Mouse (Mus musculus): ENCODE results near the gene Olfr275.
"Not testable (repeated sequence)": the region's sequence is repeated elsewhere in the genome, so short reads cannot be mapped to it uniquely, and the experiment has no call there.

Gene Olfr275

GRCm38 (mm10) chr4:52814304-52814703, at the start of gene Olfr275:
Gene Olfr275, plus strand, starts transcription at chr4:52814604.
- no peak for DNase-seq (ENCODE audit: low spot score in 2 of 2)

GRCm38 (mm10) chr4:52765612-52766011, 48.8 kb upstream of the Olfr275 start:
- DNase-seq (ENCODE audit: low spot score in 2 of 2) = no peak

GRCm38 (mm10) chr4:52772186-52772585, 42.2 kb upstream of the Olfr275 start:
- no peak for DNase-seq (ENCODE audit: low spot score in 2 of 2)

DNA sequence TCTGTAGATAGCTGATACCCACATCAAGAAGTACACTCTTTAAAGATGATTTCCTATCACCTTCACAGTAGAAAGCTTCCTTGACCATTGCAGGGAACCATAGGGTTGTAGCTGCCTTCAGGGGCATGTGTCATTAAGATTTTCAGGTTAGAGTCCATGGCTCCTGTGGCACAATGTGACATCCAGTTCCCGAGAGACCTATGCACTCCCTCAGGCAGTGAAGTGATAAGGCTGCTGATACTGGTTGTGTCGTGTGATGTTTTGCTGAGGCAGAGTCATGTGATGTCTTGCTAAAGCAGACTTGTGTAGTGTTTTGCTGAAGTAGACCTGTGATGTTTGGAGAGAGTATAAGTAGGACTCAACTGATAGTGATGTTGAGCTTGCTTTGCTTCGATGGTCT, 14.4 kb upstream of the Olfr275 start:
- DNase-seq (ENCODE audit: low spot score in 2 of 2) = no peak

GRCm38 (mm10) chr4:52811871-52812270, 2.5 kb upstream of the Olfr275 start:
- DNase-seq (ENCODE audit: low spot score in 2 of 2) = no peak

- DNase-seq (ENCODE audit: low spot score in 2 of 2) = no peak
These were observed 7.0 kb downstream of the Olfr275 start for GRCm38 (mm10) chr4:52821375-52821774.

GRCm38 (mm10) chr4:52845411-52845810, 31.0 kb downstream of the Olfr275 start:
- DNase-seq (ENCODE audit: low spot score in 2 of 2) = not testable (repeated sequence)

DNA sequence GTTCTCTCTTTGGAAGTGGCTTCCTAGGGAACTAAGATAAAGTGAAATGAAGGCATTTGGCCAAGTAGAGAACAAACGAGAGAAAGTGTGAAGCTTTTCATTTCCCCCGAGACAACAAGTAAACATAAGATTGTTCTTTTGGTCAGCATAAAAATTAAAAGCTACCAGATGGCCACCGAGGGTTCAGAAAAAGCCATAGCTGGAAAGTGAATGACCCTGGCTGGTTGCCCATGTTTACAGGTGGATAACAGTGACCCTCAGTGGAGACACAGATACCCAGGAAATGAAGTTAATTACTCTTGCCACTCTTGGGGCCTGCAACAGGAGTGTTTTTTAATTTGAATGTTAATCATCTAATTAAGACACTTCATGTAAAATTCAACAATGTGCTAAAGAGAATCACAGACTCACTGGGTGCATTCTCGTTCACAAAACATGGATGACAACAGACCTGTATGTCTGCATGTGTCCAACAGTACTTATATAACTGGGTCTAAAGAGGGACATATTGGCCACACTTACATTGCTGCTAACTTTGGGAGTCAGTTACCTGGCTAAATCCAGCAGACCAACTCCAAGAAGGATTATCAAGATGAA, 34.7 kb downstream of the Olfr275 start:
- DNase-seq (ENCODE audit: low spot score in 2 of 2) = peak in 1 of 2 experiments; percentile 44

- DNase-seq (ENCODE audit: low spot score in 2 of 2) = no peak
These were observed 35.3 kb downstream of the Olfr275 start for GRCm38 (mm10) chr4:52849672-52850071.

DNA sequence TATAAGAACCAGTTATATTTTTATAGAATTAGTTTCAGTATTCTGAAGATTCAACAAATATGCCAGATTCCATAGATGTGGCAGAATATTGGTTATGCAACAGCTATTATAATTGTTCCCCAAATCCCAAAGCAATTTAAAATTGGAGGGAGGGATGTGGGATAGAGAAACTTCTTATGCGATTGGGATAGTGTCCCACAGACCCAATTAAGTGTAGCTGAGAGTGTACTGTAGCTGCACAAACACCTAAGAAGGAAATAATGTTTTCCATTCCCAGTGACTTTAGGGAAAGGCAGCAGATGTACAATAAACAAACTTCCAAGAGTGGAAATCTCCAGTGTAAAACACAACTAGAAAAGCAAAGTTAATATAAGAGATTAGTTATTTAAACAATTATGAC, 44.7 kb downstream of the Olfr275 start, which contains the start of gene Olfr273:
Gene Olfr273 (minus strand): TSS at position 101 of the 400 bp plus-strand sequence.
- DNase-seq (ENCODE audit: low spot score in 2 of 2) = no peak

- DNase-seq (ENCODE audit: low spot score in 2 of 2) = no peak
These were observed 49.8 kb downstream of the Olfr275 start for GRCm38 (mm10) chr4:52864156-52864555.
